Mouse (Mus musculus) embryonic fibroblast, embryonic 13.5 days (primary cell): ENCODE data around the gene Pi4ka.

Source experiments
- CTCF ChIP-seq: IDR thresholded peaks from 2 replicates; pipeline ENCODE4 v1.5.1; 2011; ENCODE audit warnings: mild to moderate bottlenecking, control low read depth, low read length, moderate library complexity, borderline replicate concordance; ENCODE audit not compliant: insufficient read depth
- POLR2A ChIP-seq: IDR thresholded peaks from 2 replicates; pipeline ENCODE4 v1.6.1; 2011; ENCODE audit warnings: low read depth, mild to moderate bottlenecking, control low read depth, low read length, moderate library complexity

DNA sequence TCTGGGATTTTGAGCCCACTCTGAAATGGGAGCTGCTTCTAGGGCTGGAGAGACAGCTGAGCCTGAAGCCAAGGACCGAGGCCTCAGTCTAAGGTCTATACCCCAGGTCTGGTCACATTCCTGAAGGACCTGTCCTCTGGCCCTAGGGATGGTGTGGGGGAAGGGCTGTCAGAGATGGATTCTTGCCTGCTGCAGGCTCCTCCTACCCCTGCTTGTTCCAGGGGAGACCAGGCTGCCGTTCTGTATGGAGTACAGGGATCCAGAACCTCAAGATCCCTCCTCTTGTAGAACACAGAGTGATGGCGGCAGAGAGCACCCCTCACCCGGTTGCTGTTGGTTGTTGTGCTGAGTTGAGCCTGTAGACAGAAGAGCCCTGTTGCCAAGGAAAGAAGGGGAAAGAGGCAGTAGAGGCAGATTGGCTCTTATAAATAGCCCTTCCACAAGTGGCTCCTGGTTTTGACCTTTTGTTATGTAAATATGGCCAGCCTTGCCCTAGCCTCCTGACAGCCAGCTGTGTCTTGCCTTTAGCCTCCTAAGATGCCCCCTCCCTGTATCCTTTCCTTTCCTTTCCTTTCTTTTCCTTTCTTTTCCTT lies 152.0 kb downstream of the Pi4ka start:
- TF ChIP-seq CTCF, result no peak
- TF ChIP-seq POLR2A, result no peak
